Mouse (Mus musculus): Measurements from ENCODE around the gene Vps25.

Vps25 gene

DNA sequence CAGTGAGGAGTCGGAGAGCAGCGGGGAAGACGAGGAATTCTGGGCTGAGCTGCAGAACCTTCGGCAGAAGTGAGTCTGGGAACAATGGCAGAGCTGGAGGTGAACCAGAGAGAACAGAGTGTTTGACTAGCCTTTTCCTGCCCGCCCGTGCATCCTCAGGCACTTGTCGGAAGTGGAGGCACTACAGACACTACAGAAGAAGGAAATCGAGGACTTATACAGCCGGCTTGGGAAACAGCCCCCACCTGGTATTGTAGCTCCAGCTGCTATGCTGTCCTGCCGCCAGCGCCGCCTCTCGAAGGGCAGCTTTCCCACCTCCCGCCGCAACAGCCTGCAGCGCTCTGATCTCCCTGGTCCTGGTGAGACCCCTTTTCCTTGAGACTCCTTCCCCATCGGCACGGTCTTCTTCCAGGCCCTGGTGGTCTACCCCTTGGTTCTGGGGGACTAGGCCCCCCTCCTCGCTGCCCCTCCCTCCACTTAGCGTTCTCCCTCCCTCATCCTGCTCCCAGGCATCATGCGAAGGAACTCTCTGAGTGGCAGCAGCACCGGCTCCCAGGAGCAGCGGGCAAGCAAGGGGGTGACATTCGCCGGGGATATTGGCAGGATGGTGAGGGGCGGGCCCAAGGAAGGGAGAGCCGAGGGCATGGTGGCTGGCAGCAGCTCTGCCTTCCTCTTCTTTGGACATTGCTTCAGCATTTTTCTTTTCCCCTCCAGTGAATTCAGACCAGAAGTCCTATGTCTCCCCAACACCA is 23.0 kb downstream of the Vps25 start:
- no peak for DNase-seq (ENCODE audit: low read depth)

DNA sequence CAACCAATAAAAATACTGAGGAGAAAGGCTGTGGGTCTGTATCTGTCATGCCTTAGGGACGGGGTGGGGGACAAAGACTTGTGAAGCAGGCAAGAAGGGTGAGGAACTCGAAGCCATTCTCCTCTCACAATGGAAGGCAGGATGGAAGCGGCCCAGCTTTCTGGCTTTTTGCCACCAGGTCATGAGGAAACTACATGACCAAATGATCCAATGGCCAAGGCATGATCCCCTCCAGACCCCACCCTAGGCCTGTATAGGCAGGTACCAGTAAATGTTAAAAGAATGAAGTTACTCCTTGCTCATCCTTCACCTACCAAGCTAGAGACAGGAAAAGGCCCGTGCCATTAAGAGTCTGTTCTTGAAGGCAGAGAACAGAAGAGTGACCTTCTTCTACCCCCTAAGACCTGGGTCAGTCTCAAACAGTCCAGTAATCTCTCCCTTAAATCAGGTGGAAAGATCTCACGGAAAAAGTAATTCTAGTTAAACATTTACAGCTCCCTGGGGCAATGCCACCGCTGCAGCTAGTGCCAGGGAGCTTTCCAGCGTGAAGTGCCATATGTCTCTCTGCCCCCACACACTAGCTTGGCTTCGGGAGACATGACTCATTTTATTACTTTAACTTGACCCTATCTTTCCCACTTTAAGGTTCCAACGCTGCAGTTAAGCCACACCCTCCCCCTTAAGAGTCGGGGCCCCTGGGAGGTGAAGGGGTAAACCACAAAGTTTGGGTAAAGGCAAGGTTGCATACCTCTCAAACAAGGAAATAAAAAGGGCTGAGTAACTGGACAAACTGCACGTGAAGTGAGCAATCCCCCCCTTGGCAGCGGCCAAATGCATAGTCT is 24.1 kb downstream of the Vps25 start:
- peak; percentile 36 for DNase-seq (ENCODE audit: low read depth)

DNA sequence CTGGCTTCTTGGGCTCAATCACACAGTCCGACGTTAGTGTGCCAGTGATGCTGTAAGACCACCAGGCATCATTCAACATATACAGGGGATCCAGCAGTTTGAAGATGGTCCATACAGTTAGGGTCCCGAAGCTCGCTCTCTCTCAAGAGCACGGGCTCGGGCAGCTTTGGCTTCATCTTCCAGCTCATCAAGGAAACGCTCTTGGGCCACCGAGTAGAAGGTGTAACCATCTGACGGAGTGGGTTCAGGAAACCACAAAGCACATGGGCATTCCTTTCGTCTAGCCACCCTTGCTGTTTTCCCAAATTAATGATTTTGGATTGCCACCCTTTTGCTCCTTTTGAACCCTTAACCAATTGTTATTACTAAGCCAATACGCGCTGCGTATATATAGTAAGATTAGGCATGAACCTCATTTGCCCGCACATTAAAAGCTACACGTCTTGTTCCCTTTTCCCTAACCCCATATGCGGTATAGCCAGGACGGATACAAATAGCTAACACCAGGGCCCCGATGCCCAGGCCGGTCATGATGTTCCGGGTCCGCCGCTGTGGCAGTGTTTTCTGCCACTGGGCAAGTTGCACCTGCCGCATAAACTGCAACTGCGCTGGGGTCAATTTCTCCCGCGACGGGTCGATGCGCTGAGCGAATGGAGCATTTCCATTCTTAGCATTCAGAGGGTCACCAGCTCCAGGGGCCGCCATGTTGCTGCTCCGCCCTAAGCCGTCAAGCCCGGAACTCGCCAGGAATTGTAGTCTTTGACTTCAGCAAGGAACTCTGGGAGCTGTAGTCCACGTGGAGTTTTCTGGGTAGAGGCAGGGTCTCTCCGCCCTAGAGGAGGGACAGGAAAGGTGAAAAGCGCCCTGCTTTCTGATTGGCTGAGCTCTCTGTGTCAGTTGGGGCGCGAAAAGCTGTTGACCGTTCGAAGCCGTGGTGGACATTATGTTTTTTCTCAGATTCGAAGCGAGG is 25.0 kb downstream of the Vps25 start, which contains the start of the genes Cntd1 and Coa3:
TSS of gene Cntd1 (plus strand) at position 790 of the 970 bp plus-strand sequence.
TSS of gene Coa3 (minus strand) at position 892 of the 970 bp plus-strand sequence.
- peak; percentile 90 for DNase-seq (ENCODE audit: low read depth)

DNA sequence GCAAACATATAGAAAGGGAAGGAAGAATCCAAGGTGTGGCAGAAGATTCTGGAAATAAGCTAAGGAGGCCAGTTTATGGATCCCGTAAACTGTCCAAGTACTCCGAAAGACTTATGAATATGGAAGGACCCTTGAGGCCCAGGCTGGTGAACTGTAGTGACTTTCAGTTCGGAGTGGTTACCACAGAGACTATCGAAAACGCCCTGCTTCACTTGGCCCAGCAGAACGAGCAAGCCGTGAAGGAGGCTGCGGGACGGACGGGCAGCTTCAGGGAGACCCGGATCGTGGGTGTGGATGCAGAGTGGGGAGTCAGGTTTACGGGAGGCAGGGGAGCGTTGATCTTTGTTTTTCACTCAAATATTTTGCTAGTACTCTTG is 25.7 kb downstream of the Vps25 start:
- no peak for DNase-seq (ENCODE audit: low read depth)

DNA sequence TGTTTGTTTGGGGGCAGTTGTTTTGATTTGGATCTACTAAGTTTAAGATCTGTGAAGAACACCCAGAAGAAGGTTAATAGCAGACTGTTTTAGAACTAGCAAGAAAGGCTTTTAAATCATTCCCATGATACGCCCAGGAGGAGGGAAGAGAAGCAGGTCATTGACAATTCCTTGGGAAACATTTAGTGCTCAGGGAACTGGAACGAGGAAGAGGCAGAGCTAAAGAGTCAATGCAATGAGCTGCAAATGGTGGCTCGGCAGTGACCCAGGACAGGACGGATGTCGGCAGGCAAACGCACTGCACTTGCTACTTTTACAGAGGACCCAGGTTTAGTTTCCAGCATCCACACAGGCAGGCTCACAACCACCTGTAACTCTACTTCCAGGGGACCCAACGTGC is 27.3 kb downstream of the Vps25 start:
- no peak for DNase-seq (ENCODE audit: low read depth)

DNA sequence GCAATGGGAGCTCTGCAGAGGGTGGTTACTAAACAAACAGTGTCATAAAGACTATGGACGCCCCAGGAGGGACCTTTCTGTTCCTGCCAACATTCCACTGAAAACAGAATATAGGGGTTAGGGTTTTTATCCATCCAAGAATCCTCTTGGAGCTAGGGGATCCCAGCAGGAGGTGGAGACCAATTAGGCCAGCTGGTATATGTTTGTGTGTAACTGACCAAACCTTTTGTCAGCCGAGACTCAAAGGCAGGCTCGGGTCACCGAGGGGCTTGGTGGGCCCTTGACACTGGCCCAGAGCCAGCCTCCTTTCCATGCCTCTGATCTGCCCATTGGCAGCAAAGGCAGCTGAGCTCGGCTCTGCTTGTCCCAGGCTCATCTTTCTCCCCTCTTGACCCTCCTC is 29.4 kb downstream of the Vps25 start:
- no peak for DNase-seq (ENCODE audit: low read depth)

DNA sequence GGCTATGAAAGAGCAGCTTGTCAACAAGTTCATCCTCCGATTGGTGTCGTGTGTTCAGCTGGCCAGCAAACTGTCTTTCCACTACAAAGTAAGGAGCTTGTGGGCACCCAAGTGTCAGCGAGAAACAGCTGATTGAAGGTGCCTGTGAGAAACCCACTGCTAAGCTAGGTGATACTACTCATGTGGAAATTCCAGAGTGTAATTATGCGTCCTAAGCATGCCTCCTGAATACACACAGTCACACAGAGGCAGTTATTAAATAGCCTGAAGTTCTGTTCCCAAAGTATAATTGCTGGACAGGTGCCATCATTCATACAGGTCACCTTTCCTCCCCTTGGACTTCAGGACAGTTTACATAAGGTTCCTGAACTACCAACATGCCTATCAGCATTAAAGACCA is 30.3 kb downstream of the Vps25 start:
- DNase-seq (ENCODE audit: low read depth) = no peak

DNA sequence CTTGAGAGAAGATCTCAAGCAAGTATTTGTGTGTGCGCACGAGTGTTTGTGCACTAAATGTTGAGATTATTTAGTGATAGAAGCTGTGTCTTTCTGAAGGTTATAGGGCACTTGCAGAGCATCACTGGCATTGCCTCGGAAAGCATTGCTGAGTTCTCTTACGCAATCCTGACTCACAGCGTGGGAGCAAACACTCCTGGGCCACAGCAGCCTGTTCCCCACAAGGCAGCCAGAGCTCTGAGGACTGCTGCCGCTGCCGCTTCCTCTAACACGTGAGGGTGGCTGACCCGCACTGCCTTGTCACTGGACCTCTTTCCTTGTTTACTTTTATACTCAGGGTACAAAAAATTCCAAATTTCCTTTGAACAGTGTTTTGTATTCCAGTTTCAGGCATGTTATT is 33.8 kb downstream of the Vps25 start:
- DNase-seq (ENCODE audit: low read depth) = no peak

DNA sequence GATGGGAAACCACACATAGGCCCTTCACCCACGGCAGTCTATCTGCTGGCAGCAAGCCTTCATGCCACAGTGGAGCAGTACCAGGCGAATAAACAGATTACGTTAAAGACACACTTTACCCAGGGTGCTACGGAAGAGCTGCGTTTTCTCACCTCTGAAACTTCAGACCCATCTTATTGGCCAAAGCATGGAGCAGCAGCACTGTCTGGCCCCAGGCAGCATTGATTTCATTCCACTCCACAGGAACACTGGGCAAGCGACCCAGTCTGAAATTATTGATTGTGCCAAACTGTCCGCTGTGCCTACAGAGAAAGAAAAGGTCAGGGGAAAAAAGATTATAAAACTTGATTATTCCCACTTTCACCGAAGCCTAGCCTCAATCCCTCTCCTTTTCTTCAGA is 37.7 kb downstream of the Vps25 start:
- no peak for DNase-seq (ENCODE audit: low read depth)

DNA sequence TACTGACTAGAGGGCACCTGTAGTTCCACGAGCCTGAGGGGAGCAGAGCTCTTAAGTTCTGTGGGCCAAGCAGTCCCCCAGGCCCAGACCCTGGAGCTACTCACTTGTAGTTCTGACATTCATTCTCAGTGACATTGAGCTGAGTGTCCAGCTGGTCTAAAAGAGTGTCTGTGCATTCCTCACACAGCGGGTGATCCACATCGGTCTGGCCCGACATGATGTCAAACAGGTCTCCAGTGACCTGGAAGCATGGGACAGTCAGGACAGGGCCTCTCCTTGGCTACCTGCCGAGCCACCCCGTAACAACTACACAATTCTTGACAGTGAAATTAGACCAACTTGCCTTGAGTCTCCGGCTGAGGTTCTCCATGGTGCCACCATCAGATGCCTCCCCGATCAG is 41.7 kb downstream of the Vps25 start:
- no peak for DNase-seq (ENCODE audit: low read depth)

DNA sequence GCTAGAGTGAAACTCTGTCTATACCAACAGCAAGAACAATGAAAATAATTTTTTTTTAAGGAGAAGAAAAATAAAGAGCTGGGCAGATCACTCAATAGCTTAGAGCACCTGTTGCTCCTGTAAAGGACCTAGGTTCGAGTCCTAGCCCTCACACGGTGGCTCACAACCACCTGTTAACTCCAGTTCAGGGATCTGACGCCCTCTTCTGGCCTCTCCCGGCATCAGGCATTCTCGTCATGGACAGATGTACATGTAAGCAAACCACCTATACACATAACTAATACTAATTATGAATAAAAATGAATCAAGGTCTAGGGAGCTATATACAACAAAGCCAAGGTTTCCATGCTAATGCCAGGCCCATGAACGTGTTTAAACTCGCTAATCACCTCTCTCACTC is 47.4 kb downstream of the Vps25 start:
- peak; percentile 50 for DNase-seq (ENCODE audit: low read depth)

DNA sequence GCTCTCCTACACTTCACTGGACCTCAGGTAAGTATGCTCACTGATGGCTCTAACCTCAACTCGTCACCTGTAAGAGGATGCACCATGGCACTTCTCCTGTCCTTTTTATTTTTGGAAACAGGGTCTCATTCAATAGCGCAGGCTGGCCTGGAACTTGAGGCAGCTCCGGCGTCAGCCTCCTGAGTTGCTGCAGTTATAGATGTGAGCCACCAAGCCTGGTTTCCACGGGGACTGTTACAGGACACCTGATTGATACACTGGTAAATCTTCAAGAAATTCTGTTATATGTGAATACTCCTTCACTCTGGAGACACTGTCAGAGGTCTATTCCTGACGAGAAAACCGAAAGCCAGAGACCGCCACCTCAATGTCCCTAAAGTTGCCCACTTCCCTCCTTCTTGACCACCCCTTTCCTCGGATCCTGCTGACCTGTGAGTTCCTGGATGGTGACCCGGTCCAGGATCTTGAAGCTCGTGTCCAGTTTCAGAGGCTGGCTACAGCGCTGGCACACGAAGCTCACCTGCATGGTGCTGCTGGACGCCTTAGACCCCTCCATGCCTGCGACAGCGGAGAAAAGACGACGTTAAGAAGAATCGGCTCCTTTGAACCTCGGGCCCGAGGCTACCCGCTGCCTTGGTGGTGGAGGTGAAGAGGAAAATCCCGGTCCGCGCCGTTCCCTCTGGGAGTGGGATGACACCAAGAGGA is 47.9 kb downstream of the Vps25 start:
- no peak for DNase-seq (ENCODE audit: low read depth)

DNA sequence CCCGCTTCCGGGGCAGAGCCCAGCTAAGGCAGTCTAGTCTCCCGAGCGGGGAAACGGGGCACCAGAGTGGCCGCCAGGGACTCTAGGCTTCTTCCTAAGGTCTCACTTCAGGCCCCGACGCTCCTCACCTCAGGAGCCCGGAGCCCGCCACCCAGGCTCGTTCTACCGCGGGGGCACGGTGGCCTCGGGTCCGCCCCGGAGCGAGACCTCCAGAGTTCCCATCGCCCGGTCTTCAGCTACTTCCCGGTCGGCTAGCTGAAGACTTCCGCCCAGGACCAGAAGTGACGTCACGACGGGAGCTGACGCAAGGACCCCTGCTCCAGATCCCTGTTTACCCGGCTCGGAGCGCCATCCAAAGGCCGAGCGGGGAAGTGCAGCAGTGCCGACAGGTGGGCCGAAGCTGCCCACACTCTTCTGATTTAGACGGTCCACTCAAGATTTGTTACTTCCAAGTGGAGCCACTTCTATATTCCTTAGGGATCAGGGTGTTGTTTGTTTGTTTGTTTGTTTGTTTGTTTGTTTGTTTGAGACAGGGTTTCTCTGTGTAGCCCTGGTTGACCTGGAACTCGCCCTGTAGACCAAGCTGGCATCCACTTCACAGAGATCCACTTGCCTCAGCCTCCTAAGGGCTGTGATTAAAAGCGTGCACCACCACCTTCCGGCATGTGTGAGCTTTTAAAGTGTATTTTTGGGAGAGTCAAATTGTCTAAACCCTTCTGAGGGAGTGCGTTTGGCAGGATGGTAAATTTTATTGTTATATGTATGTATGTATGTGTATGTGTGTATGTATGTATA is 48.7 kb downstream of the Vps25 start, which contains the start of gene Becn1:
TSS of gene Becn1 (minus strand) at position 283 of the 795 bp plus-strand sequence.
- peak; percentile 97 for DNase-seq (ENCODE audit: low read depth)

DNA sequence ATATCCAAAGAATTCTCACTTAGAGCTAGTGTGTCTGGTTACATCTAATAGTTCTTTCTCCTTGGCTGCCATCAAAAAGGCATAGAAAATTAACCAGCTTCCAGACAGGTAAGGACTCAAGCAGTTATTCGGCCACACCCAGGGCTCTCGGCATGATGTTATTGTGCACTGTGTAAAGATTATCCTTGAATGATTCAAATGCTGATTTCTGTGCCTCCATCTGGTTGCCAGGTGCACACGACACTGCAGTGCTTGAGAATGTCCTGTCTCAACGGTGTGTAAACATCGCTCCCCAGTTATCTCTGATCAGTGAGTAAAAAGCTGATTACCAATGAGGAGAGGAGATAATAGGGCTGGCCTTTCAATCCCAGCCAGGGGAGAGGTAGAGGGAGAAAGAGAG is 54.2 kb downstream of the Vps25 start:
- DNase-seq (ENCODE audit: low read depth) = no peak
